24 mouse cellular contexts compared by ENCODE assay signal in genomic region chr5:25614659-25615061, GRCm38 (mm10).
A peak's percentile ranks its signal among the peaks of the same experiment; 100 is the strongest.
DNase-seq lines count a peak whose midpoint lies in the region; ATAC-seq and TF ChIP-seq lines count a peak whose summit lies in the region.
"Had no signal": no experiment of that assay in that cellular context is flagged by ENCODE, and none has a peak within 500 bp of the region (broad histone marks: within the 10 kb centered on the region; RNA-seq: fewer than 3 reads in every experiment).

No protein-coding gene starts in this region.

- WGBS in heart, embryonic 12.5 days, result 75% methylated on average over 4 of the region's 4 CpGs
- WGBS in intestine, embryonic 16.5 days, result 84% methylated on average over 4 of the region's 4 CpGs
- WGBS in midbrain, postnatal 0 days, result 91% methylated on average over 4 of the region's 4 CpGs

- H3K9ac ChIP-seq in heart, embryonic 12.5 days, result no peak overlapping the region
- H3K9ac ChIP-seq in intestine, embryonic 16.5 days (ENCODE audit: low read depth, low read length), result no peak overlapping the region
- H3K9ac ChIP-seq in midbrain, postnatal 0 days (replicated peaks; ENCODE audit: low read length, poor library complexity, severe bottlenecking), result no peak overlapping the region
- H3K9ac ChIP-seq: embryonic facial prominence, embryonic 15.5 days; heart, embryonic 15.5 days; limb, embryonic 12.5 days; liver, embryonic 12.5 days; lung, embryonic 15.5 days had no signal

- no peak for TF ChIP-seq CTCF in layer of hippocampus, adult 2 months (conservative IDR thresholded peaks at IDR 0.05)
- TF ChIP-seq CTCF in midbrain, postnatal 0 days (IDR thresholded peaks at IDR 0.05), result no peak

- ATAC-seq in heart, embryonic 12.5 days (ENCODE audit: insufficient number of reproducible peaks, low FRiP score), result peak; percentile 53; the same call in 1 of the 2 replicates
- peak; percentile 20; the same call in 1 of the 2 replicates for ATAC-seq in intestine, embryonic 16.5 days
- ATAC-seq in midbrain, postnatal 0 days (ENCODE audit: low FRiP score), result no peak
- ATAC-seq: liver, embryonic 12.5 days had no signal

- H3K9me3 ChIP-seq in heart, embryonic 12.5 days (replicated peaks), result no peaks in the 10 kb centered on the region
- H3K9me3 ChIP-seq in intestine, embryonic 16.5 days (ENCODE audit: control insufficient read depth, low read length), result no peaks in the 10 kb centered on the region
- no peaks in the 10 kb centered on the region for H3K9me3 ChIP-seq in midbrain, postnatal 0 days (ENCODE audit: low read length)
- H3K9me3 ChIP-seq: embryonic facial prominence, embryonic 15.5 days; heart, embryonic 15.5 days; limb, embryonic 12.5 days; liver, embryonic 12.5 days; lung, embryonic 15.5 days had no signal

- no peaks in the 10 kb centered on the region for H3K27me3 ChIP-seq in heart, embryonic 12.5 days (replicated peaks)
- H3K27me3 ChIP-seq in intestine, embryonic 16.5 days (replicated peaks; ENCODE audit: control insufficient read depth, insufficient read depth, low read length), result no peaks in the 10 kb centered on the region
- no peaks in the 10 kb centered on the region for H3K27me3 ChIP-seq in midbrain, postnatal 0 days (ENCODE audit: insufficient read depth, low read length)
- H3K27me3 ChIP-seq: CH12.LX; embryonic facial prominence, embryonic 15.5 days; heart, embryonic 15.5 days; limb, embryonic 12.5 days; liver, embryonic 12.5 days; lung, embryonic 15.5 days had no signal

- no peaks in the 10 kb centered on the region for H3K4me1 ChIP-seq in heart, embryonic 12.5 days (replicated peaks)
- peaks cover 6% of the 10 kb centered on the region; the same call in 1 of the 2 replicates for H3K4me1 ChIP-seq in intestine, embryonic 16.5 days (ENCODE audit: control insufficient read depth, insufficient read depth, low read length)
- H3K4me1 ChIP-seq in midbrain, postnatal 0 days (ENCODE audit: insufficient read depth, low read length), result no peaks in the 10 kb centered on the region
- H3K4me1 ChIP-seq: heart, embryonic 15.5 days; limb, embryonic 12.5 days; liver, embryonic 12.5 days; lung, embryonic 15.5 days had no signal

- no peak overlapping the region for H3K4me3 ChIP-seq in heart, embryonic 12.5 days
- H3K4me3 ChIP-seq in layer of hippocampus, adult 2 months, result no peak overlapping the region
- H3K4me3 ChIP-seq in intestine, embryonic 16.5 days (ENCODE audit: low read length), result no peak overlapping the region
- H3K4me3 ChIP-seq in midbrain, postnatal 0 days (ENCODE audit: low read depth, low read length), result no peak overlapping the region
- H3K4me3 ChIP-seq: embryonic facial prominence, embryonic 15.5 days; heart, adult 2 months; heart, embryonic 15.5 days; limb, embryonic 12.5 days; liver, embryonic 12.5 days; lung, embryonic 15.5 days had no signal

- no peak overlapping the region for H3K27ac ChIP-seq in heart, embryonic 12.5 days (ENCODE audit: poor library complexity, severe bottlenecking)
- peak overlapping the region; percentile 43; the same call in 1 of the 2 replicates for H3K27ac ChIP-seq in layer of hippocampus, adult 2 months
- no peak overlapping the region for H3K27ac ChIP-seq in intestine, embryonic 16.5 days (ENCODE audit: low read length)
- no peak overlapping the region for H3K27ac ChIP-seq in midbrain, postnatal 0 days (ENCODE audit: low read depth, low read length)
- H3K27ac ChIP-seq: embryonic facial prominence, embryonic 15.5 days; heart, adult 2 months; heart, embryonic 15.5 days; limb, embryonic 12.5 days; liver, embryonic 12.5 days; lung, embryonic 15.5 days had no signal

- H3K36me3 ChIP-seq in heart, embryonic 12.5 days, result no peaks in the 10 kb centered on the region
- H3K36me3 ChIP-seq in intestine, embryonic 16.5 days (ENCODE audit: control insufficient read depth, insufficient read depth, low read length), result no peaks in the 10 kb centered on the region
- H3K36me3 ChIP-seq in midbrain, postnatal 0 days (ENCODE audit: insufficient read depth, low read length), result no peaks in the 10 kb centered on the region
- H3K36me3 ChIP-seq: embryonic facial prominence, embryonic 15.5 days; heart, embryonic 15.5 days; limb, embryonic 12.5 days; liver, embryonic 12.5 days; lung, embryonic 15.5 days had no signal

- DNase-seq in heart, adult 18-20 months, result no peak
- DNase-seq in layer of hippocampus, adult 2 months (ENCODE audit: low spot score in 2 of 2), result no peak
- DNase-seq in layer of hippocampus, postnatal 10 days (ENCODE audit: low spot score in 2 of 2), result no peak
- DNase-seq in urinary bladder, postnatal 25 days (ENCODE audit: low spot score), result peak; percentile 21
- DNase-seq in midbrain, postnatal 0 days (ENCODE audit: low spot score), result no peak
- DNase-seq: cerebellum, adult 11 months; cerebellum, postnatal 25 days; embryo, embryonic 11 days; gastrocnemius, postnatal 14 days; heart, adult 2 months; heart, postnatal 4 days; kidney, adult 18-20 months; kidney, postnatal 25 days; lung, postnatal 4 days; thymus, adult 2 months had no signal

- H3K4me2 ChIP-seq in heart, embryonic 12.5 days, result no peak overlapping the region
- H3K4me2 ChIP-seq in intestine, embryonic 16.5 days (ENCODE audit: low read depth, low read length), result no peak overlapping the region
- no peak overlapping the region for H3K4me2 ChIP-seq in midbrain, postnatal 0 days (ENCODE audit: low read depth, low read length, poor library complexity, severe bottlenecking)
- H3K4me2 ChIP-seq: embryonic facial prominence, embryonic 15.5 days; heart, embryonic 15.5 days; limb, embryonic 12.5 days; liver, embryonic 12.5 days; lung, embryonic 15.5 days; midbrain, embryonic 11.5 days had no signal
